Mouse (Mus musculus) liver, adult 2 months (tissue): ENCODE results near the gene Gm9508.

Experiments used
- CTCF ChIP-seq: fragments of 200-500 bp; IDR thresholded peaks from 2 replicates; pipeline ENCODE4 v1.5.1; 2011; ENCODE audit warnings: low read depth, low read length, control low read depth
- POLR2A ChIP-seq: fragments of 200-500 bp; IDR thresholded peaks from 2 replicates; pipeline ENCODE4 v1.6.1; 2011; ENCODE audit warnings: low read length, control low read depth; ENCODE audit not compliant: insufficient read depth; ENCODE audit errors: extremely low read depth

DNA sequence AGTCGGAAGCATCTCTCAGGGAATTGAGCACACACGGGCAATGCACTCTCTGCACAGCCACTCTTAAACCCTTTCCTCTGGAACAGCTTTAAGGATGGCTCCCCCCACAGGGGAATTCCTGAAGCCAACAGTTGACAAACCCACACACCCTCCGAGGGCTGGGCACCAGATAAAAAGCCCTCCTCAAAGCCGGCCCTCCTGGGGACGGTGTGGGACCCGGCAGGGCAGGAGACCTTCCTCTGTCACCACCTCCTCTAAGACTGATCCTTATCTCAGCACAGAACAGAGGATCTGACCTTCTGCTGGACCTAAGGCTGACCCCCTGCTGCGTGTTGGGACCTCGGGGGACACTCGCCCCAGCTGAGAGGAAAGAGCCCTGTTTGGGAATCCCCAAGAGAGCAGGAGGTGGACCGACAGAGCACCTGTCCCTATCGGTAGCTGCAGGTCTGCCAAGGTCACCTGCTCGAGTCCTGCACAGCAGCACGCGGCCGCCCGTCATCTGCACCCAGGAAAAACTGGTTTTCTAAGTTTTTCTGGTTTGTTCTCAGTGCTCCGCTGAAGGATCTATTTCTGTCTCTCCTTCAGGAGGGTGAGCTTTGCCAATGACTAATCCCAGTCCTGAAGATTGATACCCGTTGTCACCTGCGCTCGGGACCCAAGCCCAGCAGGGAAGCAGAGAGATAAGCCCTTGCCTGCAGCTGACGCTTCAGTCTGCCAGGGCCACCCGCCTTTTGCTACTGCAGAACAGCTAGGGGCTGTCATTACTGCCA lies 11.0 kb downstream of the Gm9508 start, which contains the start of gene Tspear:
- TF ChIP-seq POLR2A (no peak), CTCF (no peak)
